Mouse (Mus musculus) left cerebral cortex, adult 8-10 months (tissue): ENCODE measurements around the gene 3830406C13Rik. TPM values are rescaled to one million over a fixed set of nuclear protein-coding genes. Genes with fewer than 3 reads are reported as not detected.
"Not testable (repeated sequence)": the region's sequence is repeated elsewhere in the genome, so short reads cannot be mapped to it uniquely, and the experiment has no call there.

Experiments used
- DNase-seq, 2 experiments: peaks; one replicate each; pipeline ENCODE4 v3.0.0; 2022; ENCODE audit warnings: low spot score in 2 of 2
- total RNA-seq, 4 experiments: library from RNA; stranded (reverse); gene quantifications; 2 replicates each; pipeline ENCODE4 v1.2.4; 2022

The 3830406C13Rik gene
- 10 to 100 TPM; 26.6 to 32.3 (median 30.6) TPM for total RNA-seq

DNA sequence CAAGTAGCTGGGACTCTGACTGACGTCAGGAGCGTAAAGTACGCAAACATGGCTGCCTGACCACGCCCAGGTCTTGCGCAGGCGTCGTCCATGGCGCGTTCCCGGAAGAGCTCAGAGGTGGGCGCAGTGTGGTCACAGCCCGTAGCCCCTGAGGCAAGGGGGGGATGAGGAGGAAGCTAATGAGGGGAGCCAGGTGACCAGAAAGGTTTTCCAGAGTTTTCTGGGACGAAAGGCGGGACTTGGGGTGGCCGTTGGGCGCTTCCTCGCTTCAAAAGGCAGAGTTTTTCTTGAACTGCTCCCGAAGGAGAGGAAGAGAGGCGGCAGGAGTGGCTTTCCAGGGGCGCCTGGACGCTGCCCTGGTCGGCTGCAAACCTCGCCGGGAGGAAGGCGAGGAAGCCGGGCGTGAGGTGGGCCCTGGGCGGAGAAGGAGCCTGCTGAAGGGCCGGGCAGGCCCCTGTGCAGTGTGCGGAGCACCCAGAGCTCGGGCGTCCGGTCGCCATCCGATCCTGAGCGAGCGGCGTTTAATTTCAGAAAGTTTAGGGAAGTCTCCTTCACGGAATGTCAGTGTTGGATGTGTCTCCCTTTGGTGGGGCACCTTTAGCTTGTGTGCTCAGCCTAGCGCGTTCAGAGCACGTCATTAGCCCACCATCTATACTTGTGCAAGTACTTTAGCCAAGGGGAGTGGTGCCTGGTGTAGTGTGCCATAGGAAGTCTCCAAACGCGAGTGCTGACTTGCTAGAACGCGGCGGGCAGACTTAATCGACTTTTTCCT is at the start of gene 3830406C13Rik:
3830406C13Rik (plus strand) TSS at position 33 of the 772 bp plus-strand sequence.
- peak; percentile 69 to 84 for DNase-seq

DNA sequence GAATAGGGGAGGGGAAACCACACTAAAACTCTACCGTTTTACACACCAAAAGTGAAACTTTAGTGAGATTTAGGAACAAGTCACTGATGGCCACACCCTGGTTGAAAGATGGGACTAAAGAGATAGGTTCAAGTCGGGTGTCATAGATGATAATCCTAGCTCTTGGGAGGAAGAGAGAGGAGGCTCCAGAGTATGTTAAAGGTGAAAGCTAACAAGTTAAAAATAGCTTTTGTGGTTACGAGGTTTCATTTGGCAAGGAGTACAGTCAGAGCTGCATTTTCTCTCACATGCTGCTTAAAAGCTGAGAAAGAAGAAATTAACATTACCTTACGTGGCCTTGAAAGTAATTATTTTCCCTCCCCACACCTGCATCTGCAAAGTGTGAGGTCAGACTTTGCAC is 40.2 kb upstream of the 3830406C13Rik start:
- DNase-seq = no peak

DNA sequence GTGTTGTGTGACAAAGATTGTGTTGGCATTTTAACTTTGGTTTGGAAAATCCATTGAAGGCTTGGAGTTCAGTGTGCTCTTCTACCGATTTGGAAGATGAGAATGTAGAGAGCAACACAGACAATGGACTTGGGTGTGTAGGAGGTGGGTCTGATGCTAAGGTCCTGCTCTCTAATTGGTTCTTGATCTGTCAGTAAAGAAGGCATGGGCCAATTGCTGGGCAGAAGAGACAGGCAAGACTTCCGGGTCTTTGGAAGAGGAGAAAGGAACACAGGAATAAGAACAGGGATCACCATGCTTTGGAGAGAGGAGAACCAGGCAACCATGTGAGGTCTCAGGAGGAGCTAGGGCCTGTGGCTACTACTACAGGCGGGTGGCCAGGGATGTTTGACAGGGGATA is 7.9 kb upstream of the 3830406C13Rik start:
- no peak for DNase-seq

DNA sequence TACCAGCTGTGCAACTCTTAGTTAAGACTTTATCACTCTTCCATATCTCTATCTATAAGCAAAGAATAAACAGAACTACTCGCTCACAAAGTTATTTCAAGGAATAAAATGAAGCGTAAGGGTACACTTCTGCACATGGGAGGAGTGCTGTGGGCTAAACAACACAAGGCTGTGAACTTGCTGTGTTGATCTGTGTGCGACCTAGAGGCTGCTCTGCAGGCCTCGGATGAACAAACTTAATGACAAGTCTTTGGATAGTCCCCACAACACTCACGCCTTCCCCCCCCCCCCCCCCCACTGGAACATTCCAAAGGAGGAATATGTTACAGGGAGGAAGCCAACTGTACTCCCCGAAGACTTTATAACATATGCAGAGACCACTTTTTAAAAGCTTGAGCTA is 332 bp upstream of the 3830406C13Rik start, which contains the start of gene Gm49355:
Gm49355 (plus strand) TSS at position 336 of the 400 bp plus-strand sequence.
- no peak for DNase-seq

DNA sequence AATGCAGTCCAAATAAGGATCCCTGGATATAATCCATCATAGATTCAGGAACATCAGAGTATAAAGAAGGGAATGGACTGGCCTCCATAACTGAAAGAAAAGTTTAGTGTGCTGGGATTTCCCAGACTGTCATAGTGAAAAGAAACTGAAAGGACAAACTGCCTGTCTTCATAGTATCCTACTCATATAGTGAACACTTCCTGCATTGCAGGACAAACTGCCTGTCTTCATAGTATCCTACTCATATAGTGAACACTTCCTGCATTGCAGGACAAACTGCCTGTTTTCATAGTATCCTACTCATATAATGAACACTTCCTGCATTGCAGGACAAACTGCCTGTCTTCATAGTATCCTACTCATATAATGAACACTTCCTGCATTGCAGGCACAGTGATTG is 5.8 kb downstream of the 3830406C13Rik start:
- DNase-seq = not testable (repeated sequence)

DNA sequence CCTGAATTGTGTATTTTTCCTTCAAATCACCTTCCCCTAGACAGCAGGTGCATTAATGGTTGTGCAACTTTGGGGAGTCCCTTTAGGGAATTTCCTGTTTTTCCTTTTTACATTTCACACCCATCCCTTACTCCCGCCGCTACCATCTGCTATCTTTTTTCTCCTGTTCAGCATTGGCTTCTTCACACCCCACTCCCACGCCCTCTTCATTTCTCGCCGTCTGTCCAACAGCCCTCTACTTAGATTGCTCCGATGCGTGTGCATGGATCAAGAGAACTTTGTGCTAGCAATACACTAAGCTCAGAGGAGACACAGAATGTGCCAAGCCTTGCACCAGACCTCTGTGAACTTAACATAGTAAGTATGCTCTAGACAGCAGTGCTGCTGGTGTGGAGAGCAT is 12.4 kb downstream of the 3830406C13Rik start:
- DNase-seq = peak; percentile 19 to 85

DNA sequence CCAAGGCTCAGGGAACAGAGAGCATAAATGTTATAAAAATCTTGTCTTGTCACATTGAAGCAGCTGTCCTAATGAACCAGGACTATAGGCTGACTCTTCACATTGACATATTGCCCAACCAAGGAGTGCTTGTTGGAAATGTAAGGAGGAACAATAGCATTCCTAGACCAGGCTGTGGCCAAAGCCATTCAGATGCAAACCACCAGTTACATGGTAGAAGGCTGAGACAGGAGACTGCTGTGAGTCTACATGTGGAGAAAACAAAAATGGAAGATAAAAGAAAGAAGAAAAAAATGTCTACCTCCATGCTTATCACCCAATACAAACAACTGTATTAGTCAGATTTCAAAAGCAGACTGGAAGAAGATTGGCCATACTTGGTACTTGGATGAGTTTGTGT is 15.2 kb downstream of the 3830406C13Rik start:
- DNase-seq = no peak

DNA sequence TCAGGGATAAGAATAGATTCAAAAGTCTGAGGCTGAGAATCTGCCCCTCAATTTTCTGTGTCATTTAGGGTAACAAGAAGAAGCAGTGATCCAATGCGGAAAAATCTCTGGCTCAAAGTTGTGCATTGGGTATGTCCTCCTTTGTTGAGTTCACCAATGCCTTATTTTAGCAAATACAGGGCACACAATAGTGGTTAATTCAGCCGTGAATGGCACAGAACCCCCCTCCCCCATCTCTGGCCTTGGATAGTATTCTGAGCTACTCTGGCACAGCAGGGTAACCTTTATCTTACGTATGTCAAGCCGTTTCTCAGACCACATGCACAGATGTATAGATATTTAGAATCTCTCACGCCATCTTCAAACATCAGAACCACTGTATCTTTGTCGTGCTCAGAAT is 15.7 kb downstream of the 3830406C13Rik start:
- DNase-seq = no peak

DNA sequence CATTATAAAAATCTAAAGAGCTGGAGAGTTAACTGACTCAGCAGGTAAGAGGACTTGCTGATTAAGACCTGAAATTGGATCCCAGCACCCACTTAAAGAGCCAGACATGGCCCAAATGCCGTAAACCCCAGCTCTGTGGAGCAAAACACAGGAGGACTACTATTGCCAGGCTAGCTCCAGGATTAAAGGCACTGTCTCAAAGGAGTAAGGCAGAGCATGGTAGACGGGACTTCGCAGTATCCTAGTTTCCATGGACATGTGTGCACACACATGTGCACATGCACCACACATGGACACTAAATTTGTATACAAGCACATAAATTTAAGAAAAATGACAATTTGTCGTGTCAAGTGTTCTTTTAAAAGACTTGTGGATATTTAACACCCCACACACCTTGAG is 16.3 kb downstream of the 3830406C13Rik start:
- no peak for DNase-seq

DNA sequence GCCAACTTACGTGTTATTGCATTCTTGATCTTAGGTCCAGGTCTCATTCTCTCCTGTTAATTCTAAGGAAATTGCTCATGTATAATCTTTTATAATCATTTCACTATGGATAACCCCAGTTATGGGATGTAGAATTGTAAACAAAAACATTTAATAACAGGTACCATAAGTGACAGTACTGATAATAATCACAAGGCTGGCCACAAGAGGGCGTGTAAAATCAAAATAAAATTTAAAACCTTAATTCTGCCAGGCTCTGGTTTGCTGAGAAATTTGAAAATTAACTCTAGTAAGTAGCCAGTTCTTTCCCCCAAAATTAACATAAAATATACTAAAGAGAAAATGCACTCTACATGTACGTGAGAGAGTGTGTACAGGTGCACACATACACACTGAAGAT is 16.7 kb downstream of the 3830406C13Rik start:
- DNase-seq = no peak

DNA sequence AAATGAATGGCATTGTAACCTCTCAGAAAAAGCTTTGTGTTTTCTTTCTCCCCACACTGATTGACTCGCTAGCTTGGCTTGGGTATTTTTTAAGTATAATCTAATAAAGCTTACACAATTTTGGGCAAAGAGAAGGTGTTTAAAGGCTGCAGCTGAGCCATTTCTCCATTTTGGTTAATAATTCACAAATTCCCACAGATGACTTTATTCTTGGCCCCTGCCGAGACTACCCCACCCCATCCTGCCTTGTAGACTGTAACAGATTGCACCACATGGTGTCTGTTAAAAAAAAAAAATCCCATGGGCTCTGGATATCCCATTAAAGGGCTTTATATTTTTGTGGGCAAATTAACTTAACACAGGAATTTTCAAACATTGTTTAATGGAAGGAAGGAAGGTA is 19.1 kb downstream of the 3830406C13Rik start:
- DNase-seq = no peak

DNA sequence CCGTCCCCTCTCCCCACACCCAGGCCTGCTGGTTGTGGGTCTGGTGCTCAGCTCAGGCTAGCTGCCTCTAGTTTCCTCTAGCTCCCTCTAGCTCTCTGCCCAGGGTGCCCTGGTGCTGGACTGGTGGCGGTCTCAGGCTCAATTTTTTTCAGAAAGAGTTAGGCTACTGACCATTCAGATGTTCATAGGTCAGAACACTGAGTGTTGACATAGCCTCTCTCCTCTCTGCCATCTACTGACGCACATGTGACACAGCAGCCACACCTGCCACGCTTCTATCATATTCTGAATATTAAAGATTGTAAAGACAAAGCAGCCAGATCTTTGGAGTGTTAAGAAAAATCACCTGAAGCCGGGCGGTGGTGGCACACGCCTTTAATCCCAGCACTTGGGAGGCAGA is 49.6 kb downstream of the 3830406C13Rik start:
- no peak for DNase-seq

DNA sequence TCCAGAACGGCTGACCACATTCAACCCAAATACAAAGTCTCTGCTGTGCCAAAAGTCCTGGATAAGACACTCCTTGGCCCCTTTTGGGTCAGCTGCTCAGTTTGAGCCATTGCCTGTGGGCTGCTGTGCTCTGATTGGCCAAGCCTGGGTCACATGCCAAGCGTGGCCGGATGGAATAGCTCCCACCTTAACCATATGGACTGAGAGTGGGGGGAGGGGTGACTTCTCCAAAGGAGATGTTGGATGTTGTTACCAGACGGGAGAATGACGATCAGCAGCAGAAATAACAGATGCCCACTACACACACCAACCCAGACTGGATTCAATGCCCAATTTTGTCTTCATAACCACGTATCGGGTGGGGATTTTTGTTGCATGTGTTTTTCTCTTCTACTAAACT is 51.0 kb downstream of the 3830406C13Rik start:
- peak in 1 of 2 experiments; percentile 17 for DNase-seq

DNA sequence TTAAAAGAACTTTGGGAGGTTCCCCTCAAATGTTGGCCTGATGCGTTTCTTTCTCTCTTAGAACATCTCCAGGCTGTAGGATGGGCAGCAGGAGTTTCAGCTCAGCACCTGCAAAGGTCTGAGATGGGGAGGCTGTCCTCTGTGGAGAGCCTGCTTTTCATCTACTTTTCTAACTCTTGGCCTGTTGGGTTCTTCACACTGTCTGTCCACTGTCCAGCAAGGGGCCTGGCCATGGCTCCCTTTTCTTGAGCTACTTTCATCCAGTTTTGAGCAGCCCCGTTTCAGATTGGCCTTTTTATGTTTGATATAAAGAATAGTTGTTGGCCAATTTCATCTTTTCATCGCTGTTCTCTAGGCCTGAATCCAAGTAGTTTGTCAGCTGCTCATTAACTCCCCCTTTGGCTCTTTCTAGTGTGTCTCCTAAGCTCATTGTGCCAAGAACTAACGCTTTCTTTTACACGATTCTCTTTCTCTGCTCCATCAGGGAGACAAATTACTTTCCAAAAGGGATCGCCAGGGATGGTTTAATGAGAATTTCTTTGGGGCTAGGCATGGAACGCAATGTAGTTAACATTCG is 53.5 kb downstream of the 3830406C13Rik start:
- peak in 1 of 2 experiments; percentile 51 for DNase-seq

DNA sequence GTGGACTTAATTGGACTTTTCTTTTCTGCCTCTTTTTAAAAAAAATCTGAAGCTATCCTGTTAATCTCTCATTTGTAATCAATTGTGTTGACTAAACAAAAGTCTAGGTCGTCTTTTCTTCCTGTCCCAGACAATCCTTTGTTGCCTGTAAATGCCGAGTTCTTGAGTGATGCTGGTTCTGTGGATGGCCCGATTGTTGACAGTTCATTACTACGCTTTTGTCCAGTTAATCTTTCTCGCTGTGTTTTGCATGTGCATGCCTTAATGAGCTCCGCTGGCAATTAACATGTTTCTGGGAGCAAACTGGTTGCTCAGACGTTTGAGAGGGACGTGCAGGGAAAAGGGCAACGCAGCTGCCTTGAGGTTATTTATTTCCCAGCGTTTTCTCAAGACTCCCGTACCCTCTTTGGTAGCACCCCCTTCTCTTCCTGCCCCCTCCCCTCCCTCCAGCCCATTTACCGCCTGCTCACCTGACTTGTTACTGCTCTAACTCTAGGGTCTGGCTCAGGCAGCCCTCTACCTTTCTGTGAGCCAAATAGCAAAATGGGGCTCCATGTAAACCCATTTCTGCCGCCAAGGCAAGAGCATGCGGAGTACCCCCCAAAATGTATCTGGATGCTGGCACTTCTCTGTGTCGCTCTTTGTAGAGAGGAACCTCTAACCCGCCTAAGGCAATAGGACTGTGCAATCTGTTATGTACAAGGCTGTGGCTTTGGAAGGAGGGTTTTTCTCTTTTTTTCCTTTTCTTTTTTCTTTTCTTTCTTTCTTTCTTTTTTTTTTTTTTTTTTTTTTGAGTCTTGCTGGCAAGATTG is 54.2 kb downstream of the 3830406C13Rik start:
- DNase-seq = peak in 1 of 2 experiments; percentile 61

DNA sequence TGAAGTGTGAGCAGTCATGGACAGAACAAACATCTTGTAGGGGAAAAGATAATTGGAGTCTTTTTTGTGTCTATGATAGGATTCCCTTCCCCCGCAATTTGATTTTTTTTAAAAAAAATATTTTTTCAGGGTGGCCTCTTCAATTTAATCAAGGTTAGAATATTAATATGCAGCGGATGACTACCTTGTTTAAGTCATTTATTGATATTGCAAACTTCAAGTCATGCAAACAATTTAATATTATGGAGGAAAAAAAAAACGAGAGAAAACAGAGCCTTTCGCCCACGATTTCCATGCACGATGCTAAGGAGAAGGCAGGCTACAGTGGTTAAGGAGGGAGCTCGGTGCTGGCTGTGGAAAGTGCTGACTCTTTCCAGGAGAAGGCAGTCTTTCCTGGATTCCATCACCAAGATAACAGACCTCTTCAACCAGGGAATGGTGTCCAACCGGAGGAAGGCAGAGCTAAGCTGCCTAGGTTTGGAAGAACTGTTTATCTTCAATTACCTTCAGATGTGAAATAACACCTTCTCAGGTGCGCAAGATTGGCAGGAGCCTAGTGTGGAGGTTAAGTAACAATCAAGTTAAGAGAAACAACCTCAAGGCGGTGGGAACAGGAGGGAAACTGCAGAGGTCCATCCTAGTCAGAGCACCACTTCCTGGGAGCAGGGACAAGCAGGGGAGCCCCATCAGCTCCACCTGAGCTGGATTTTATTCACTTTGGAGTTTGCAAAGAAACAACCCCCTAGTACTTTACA is 55.0 kb downstream of the 3830406C13Rik start:
- DNase-seq = no peak

DNA sequence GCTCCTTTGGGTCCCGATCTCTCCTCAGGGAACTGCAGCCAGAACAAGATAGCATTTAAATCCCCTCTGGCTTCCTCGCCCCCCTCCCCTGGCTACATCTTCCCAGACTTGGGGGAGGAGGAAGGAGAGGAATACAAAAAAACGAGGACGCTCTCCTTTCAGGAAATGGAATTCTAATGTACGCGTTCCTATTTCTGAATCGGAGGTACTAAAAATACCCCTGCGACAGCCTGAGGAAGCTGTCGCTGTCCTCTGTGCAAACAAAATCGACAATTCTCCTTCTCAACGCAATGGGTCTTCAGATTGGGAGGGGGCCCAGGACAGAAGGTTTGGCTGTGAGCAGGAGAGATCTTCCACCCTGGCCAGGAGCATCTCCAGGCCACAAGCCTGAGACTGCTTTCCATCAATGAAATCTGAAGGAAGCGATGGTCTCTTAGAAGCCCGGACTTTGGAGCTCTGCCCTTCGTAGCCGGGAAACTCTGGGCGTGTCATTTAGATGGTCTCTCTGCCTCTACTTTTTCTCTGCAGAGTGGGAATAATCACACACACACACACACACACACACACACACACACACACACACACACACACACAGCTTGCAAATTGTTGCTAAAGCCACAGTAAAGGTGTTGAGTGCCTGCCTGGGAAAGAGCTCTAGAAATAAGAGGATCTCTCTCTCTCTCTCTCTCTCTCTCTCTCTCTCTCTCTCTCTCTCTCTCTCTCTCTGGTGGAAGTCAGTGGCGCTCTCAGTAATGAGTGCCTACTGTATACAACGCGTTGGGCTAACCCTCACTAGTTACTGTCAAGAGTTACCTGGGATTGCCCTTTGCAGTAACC is 56.5 kb downstream of the 3830406C13Rik start:
- DNase-seq = peak in 1 of 2 experiments; percentile 16

DNA sequence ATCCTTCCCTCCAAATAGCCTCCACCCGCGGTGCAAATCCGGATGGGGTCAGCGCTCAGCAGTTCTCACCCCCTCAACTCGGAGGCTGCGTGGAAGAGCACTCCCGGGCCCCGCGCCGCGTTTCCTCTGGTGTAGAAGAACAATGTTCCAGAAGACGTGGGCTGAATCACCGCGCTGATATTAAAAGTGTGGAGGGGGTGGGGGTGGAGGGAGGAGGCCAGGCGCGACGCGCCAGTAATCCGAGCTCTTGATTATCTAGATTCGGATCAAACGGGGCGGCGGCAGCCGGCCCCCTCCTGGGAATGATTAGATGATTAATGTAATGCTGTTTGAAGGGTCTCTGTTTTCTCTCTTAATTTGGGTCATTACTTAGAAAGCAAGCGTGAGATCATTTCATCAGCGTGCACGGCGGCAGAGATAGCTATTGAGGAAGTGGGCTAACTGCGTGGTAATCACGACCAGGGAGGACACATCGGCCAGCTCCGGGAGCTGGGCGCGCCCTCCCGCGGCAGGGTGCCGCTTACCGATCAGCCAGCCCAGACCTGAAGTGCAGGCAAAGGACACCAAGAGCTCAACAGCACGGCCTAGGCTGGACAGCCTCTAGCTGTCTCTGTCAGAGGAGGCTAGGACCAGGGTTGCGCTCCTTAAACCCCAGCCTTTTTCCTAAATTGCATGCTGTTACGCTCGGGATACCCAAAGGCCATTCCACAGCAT is 57.3 kb downstream of the 3830406C13Rik start:
- DNase-seq = peak in 1 of 2 experiments; percentile 19

DNA sequence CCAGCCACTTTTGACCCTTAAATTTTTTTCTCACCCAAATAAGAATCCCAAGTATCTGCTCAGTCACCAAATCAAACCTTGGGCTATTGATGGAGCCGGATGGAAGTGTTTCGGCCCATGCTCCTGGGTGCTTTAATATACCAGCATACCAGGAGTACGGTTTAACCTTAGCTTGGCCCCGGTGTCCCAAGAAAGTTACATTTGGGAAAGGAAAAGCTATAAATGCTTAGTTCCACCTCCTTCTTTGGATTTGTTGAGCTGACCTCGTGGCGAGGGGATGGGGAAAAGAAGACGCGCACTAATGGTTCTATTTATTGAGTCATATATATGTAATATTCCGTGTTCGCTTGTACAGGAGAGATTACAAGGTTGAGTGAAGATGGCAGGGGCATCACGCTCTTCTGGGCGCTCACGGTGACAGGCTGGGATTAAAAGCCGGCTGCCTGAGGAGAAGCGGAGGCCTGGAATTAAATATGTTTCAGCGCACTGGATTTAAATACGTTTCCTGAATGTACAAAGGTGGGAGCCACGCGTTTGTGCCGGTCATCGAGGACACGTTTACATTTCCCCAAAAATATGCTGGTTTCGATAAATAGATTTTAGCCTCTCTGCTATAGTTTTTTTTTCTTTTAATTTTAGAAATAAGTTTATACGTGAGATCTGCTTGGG is 58.0 kb downstream of the 3830406C13Rik start:
- DNase-seq = no peak
